In the genomic region with DNA sequence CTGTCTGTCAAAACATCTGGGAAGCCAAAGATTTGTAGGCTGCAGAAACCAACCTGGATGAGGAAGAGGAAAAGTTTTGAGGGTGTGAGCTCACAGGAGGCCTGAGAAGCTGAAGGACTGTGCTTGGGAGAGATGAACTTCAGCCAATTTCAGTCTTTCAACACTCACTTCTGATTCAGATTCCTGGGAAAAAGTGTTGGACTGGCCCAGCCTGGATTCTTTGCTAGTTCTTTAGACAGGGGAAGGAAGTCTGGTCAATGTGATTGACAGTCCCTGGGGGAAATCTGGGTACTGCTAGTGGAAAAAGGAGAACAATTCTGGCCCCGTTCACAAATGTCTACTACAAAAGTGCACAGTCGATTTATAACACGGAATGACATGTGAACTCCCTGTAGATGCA, we compare ENCODE assay signal across 13 mouse cellular contexts.
DNase-seq lines count a peak whose midpoint lies in the region; ATAC-seq and TF ChIP-seq lines count a peak whose summit lies in the region.
"Had no signal": no experiment of that assay in that cellular context is flagged by ENCODE, and none has a peak within 500 bp of the region (broad histone marks: within the 10 kb centered on the region; RNA-seq: fewer than 3 reads in every experiment).

No protein-coding gene starts in this region.

- whole genome bisulfite sequencing in lung, embryonic 15.5 days: 79% methylated on average over 3 of the region's 3 CpGs

- DNase-seq in adrenal gland, adult 2 months: peak; percentile 27
- no peak for DNase-seq in adrenal gland, postnatal 25 days
- no peak for DNase-seq in lung, postnatal 10 days
- DNase-seq in heart, postnatal 4 days: peak; percentile 28
- no peak for DNase-seq in left cerebral cortex, adult 9 months (ENCODE audit: low spot score in 2 of 2)
- DNase-seq in right cerebral cortex, adult 2 months (ENCODE audit: low spot score in 2 of 2): no peak
- DNase-seq in layer of hippocampus, adult 2 months (ENCODE audit: low spot score in 2 of 2): no peak
- DNase-seq: cerebellum, adult 11 months; gastrocnemius, postnatal 14 days had no signal

- peaks cover 20% of the 10 kb centered on the region for H3K36me3 ChIP-seq in lung, embryonic 15.5 days
- H3K36me3 ChIP-seq: G1E had no signal

- H3K9me3 ChIP-seq in lung, embryonic 15.5 days: no peaks in the 10 kb centered on the region
- H3K9me3 ChIP-seq: forebrain, embryonic 13.5 days; G1E had no signal

- H3K27ac ChIP-seq in lung, embryonic 15.5 days: 0 out of 2 replicates have a peak overlapping the region, but pooled peaks have one; percentile 7
- H3K27ac ChIP-seq in layer of hippocampus, adult 2 months: no peak overlapping the region
- H3K27ac ChIP-seq: forebrain, embryonic 13.5 days had no signal

- H3K9ac ChIP-seq in lung, embryonic 15.5 days: no peak overlapping the region
- H3K9ac ChIP-seq: forebrain, embryonic 13.5 days had no signal

- H3K4me1 ChIP-seq in lung, embryonic 15.5 days: no peaks in the 10 kb centered on the region

- no peak overlapping the region for H3K4me3 ChIP-seq in lung, embryonic 15.5 days
- no peak overlapping the region for H3K4me3 ChIP-seq in layer of hippocampus, adult 2 months
- H3K4me3 ChIP-seq: forebrain, embryonic 13.5 days had no signal

- TF ChIP-seq CTCF in layer of hippocampus, adult 2 months (conservative IDR thresholded peaks at IDR 0.05): no peak

- no peaks in the 10 kb centered on the region for H3K27me3 ChIP-seq in lung, embryonic 15.5 days
- H3K27me3 ChIP-seq: forebrain, embryonic 13.5 days had no signal

- no peak overlapping the region for H3K4me2 ChIP-seq in lung, embryonic 15.5 days
- H3K4me2 ChIP-seq: forebrain, embryonic 13.5 days; liver, embryonic 11.5 days had no signal

- no peak for ATAC-seq in lung, embryonic 15.5 days (ENCODE audit: borderline replicate concordance, extremely low read depth, low FRiP score, low TSS enrichment)
- ATAC-seq: forebrain, embryonic 13.5 days had no signal

Comparison
In these comparisons a context has a peak if more than half of its experiments do, and no peak if none do; other contexts are left out.
1. DNase-seq: peak in adrenal gland, adult 2 months (single experiment) and heart, postnatal 4 days (single experiment); none in adrenal gland, postnatal 25 days (single experiment), lung, postnatal 10 days (single experiment), left cerebral cortex, adult 9 months (0 of 2), right cerebral cortex, adult 2 months (0 of 2) and layer of hippocampus, adult 2 months (0 of 2).